Mouse (Mus musculus) liver, embryonic 16.5 days (tissue): ENCODE results near the gene Myh9. TPM values are rescaled to one million over a fixed set of nuclear protein-coding genes. Genes with fewer than 3 reads are reported as not detected.

Source experiments
- ATAC-seq: fragments of 200-750 bp; cut with Nextera tagmentation; 2 replicates; pipeline ENCODE4 v1.8.0; 2017; ENCODE audit warnings: low read depth, mild to moderate bottlenecking, moderate number of reproducible peaks, moderate library complexity
- H3K27ac ChIP-seq: fragments of 300-500 bp; sonication (generic); 2 replicates; pipeline ENCODE4 v1.5.1; 2014; ENCODE audit warnings: mild to moderate bottlenecking, low read length
- H3K27me3 ChIP-seq: fragments of 300-500 bp; sonication (generic); 2 replicates; pipeline ENCODE4 v1.6.1; 2014; ENCODE audit warnings: low read depth, low read length, mixed read lengths; ENCODE audit not compliant: control insufficient read depth, insufficient read depth
- H3K36me3 ChIP-seq: fragments of 300-500 bp; sonication (generic); 2 replicates; pipeline ENCODE4 v1.6.1; 2014; ENCODE audit warnings: mild to moderate bottlenecking; ENCODE audit not compliant: control insufficient read depth, insufficient read depth
- H3K4me1 ChIP-seq: fragments of 300-500 bp; sonication (generic); 2 replicates; pipeline ENCODE4 v1.6.1; 2014; ENCODE audit warnings: low read depth, low read length, mixed read lengths; ENCODE audit not compliant: control insufficient read depth
- H3K4me2 ChIP-seq: fragments of 300-500 bp; sonication (generic); 2 replicates; pipeline ENCODE4 v1.6.1; 2014; ENCODE audit warnings: low read depth, low read length, mixed read lengths
- H3K4me3 ChIP-seq: fragments of 300-500 bp; sonication (generic); 2 replicates; pipeline ENCODE4 v1.5.1; 2014; ENCODE audit warnings: low read depth, mild to moderate bottlenecking, low read length
- H3K9ac ChIP-seq: fragments of 300-500 bp; sonication (generic); 2 replicates; pipeline ENCODE4 v1.6.1; 2014; ENCODE audit warnings: low read depth, low read length
- H3K9me3 ChIP-seq: fragments of 300-500 bp; sonication (generic); replicated peaks from 2 replicates; pipeline ENCODE4 v1.6.1; 2016; ENCODE audit warnings: low read length; ENCODE audit not compliant: control insufficient read depth
- WGBS: fragments of 180-500 bp; shearing (Covaris S2); extraction: QIAGEN DNeasy Blood & Tissue Kit; methylation state at CpG from one replicate; pipeline ENCODE4 v1.1.7; 2014; ENCODE audit not compliant: insufficient replicate concordance; 5-methylcytosine and 5-hydroxymethylcytosine counted together
- polyA plus RNA-seq: library from polyadenylated mRNA; unstranded; fragments of >200 nt; fragmentation: Nextera tagmentation; extraction: Ambion mirVana; gene quantifications from 2 replicates; pipeline ENCODE4 v1.2.1, GENCODE M21; 2015

The Myh9 gene
- polyA plus RNA-seq, 1 experiment from 2014 or later, result 21.9 TPM

DNA sequence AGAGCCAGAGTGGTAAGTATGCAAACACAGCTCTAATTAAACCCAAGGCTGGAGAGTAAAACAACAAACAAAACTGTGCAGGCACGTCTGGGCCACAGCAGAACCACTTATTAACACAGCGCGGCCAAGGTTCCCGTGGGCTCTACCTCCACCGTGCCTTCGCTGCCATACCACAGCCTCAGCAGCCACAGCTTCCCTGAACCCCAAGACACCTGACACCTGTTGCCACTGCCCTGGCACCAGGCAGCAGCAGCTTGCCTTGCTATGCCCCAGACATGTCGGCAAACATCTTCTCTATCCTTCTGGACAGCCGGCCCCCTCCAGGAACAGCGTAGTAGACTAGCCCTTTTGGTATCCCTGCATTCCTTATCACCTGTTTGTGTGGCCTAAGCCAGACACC lies 37.0 kb downstream of the Myh9 start:
- Histone ChIP-seq H3K9ac (no peak overlapping the region), H3K27ac (no peak overlapping the region), H3K36me3 (peaks cover 43% of the 10 kb centered on the region), H3K27me3 (no peaks in the 10 kb centered on the region), H3K4me1 (peaks cover 20% of the 10 kb centered on the region), H3K4me2 (no peak overlapping the region), H3K4me3 (no peak overlapping the region), H3K9me3 (no peaks in the 10 kb centered on the region)
- no peak for ATAC-seq
- WGBS, result 75% methylated on average over 9 of the region's 9 CpGs

GRCm38 (mm10) chr15:77804460-77804859 lies 37.5 kb downstream of the Myh9 start:
- no peak overlapping the region for H3K9ac ChIP-seq
- no peak overlapping the region for H3K4me2 ChIP-seq
- peaks cover 25% of the 10 kb centered on the region for H3K4me1 ChIP-seq
- no peak overlapping the region for H3K4me3 ChIP-seq
- H3K36me3 ChIP-seq, result peaks cover 43% of the 10 kb centered on the region
- no peaks in the 10 kb centered on the region for H3K27me3 ChIP-seq
- ATAC-seq, result no peak
- H3K9me3 ChIP-seq, result no peaks in the 10 kb centered on the region
- H3K27ac ChIP-seq, result no peak overlapping the region
- WGBS, result 81% methylated on average over 6 of the region's 6 CpGs

- H3K9ac ChIP-seq, result no peak overlapping the region
- H3K27ac ChIP-seq, result no peak overlapping the region
- no peak overlapping the region for H3K4me3 ChIP-seq
- no peaks in the 10 kb centered on the region for H3K27me3 ChIP-seq
- 72% methylated on average over 3 of the region's 3 CpGs for WGBS
- H3K4me1 ChIP-seq, result peaks cover 32% of the 10 kb centered on the region
- H3K36me3 ChIP-seq, result peaks cover 43% of the 10 kb centered on the region
- no peaks in the 10 kb centered on the region for H3K9me3 ChIP-seq
- no peak for ATAC-seq
- no peak overlapping the region for H3K4me2 ChIP-seq
Observed at GRCm38 (mm10) chr15:77803747-77804146, 38.2 kb downstream of the Myh9 start.

GRCm38 (mm10) chr15:77802992-77803391 lies 39.0 kb downstream of the Myh9 start:
- H3K36me3 ChIP-seq, result peaks cover 40% of the 10 kb centered on the region
- 71% methylated on average over 4 of the region's 4 CpGs for WGBS
- no peak overlapping the region for H3K27ac ChIP-seq
- H3K9me3 ChIP-seq, result no peaks in the 10 kb centered on the region
- H3K27me3 ChIP-seq, result no peaks in the 10 kb centered on the region
- peaks cover 36% of the 10 kb centered on the region for H3K4me1 ChIP-seq
- H3K4me2 ChIP-seq, result no peak overlapping the region
- ATAC-seq, result no peak
- H3K4me3 ChIP-seq, result no peak overlapping the region
- no peak overlapping the region for H3K9ac ChIP-seq

DNA sequence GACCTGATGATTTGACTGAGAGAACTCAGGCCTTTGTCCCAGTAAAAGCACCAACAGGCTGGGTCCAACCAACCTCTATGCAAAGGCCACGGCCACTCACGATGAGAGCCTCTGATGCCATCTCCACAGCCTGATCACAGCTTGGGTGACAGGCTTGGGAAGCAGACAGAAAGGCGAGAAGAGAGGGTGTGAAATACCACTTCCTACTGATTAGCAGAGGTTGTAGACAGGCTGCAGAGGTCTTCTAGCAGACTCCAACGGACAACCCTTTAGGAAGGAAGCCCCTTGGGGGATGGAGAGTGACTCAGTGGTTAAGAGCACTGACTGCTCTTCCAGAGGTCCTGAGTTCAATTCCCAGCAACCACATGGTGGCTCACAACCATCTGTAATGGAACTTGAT lies 40.8 kb downstream of the Myh9 start:
- Histone ChIP-seq H3K9me3 (no peaks in the 10 kb centered on the region), H3K27ac (peak overlapping the region; percentile 61), H3K27me3 (no peaks in the 10 kb centered on the region), H3K4me2 (no peak overlapping the region), H3K4me3 (no peak overlapping the region), H3K36me3 (peaks cover 24% of the 10 kb centered on the region), H3K9ac (0 out of 2 replicates have a peak overlapping the region, but pooled peaks have one; percentile 8), H3K4me1 (peaks cover 36% of the 10 kb centered on the region)
- no peak for ATAC-seq
- WGBS, result 20% methylated on average over 4 of the region's 4 CpGs

DNA sequence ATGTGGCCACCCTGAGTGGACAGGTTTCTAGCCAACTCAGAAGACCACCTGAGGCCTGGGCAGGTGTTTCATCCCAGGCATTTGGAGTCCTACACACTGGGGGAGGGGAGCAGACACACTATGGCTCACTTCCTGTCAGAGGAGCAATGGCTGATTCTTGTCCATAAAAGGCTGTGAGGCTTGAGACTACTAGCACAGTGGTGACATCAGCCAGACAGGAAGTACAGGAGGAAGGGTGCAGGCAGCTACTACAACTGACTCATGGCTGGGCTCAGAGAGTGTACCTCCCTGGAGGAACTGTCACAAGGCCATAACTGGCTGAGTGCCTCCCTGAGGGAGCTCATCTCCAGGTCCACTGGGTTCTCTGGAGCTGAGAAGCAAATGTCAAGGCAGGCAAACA lies 41.5 kb downstream of the Myh9 start:
- peak; percentile 52 for ATAC-seq
- no peak overlapping the region for H3K4me2 ChIP-seq
- H3K9ac ChIP-seq, result no peak overlapping the region
- peaks cover 20% of the 10 kb centered on the region for H3K36me3 ChIP-seq
- H3K27ac ChIP-seq, result peak overlapping the region; percentile 61
- H3K4me1 ChIP-seq, result peaks cover 36% of the 10 kb centered on the region
- no peaks in the 10 kb centered on the region for H3K27me3 ChIP-seq
- H3K4me3 ChIP-seq, result no peak overlapping the region
- no peaks in the 10 kb centered on the region for H3K9me3 ChIP-seq

GRCm38 (mm10) chr15:77799491-77800474 lies 42.2 kb downstream of the Myh9 start:
- peaks cover 27% of the 10 kb centered on the region for H3K36me3 ChIP-seq
- no peak overlapping the region for H3K4me3 ChIP-seq
- H3K4me1 ChIP-seq, result peaks cover 36% of the 10 kb centered on the region
- 77% methylated on average over 8 of the region's 8 CpGs for WGBS
- no peaks in the 10 kb centered on the region for H3K27me3 ChIP-seq
- ATAC-seq, result no peak
- H3K9me3 ChIP-seq, result no peaks in the 10 kb centered on the region
- H3K4me2 ChIP-seq, result no peak overlapping the region
- H3K9ac ChIP-seq, result no peak overlapping the region
- peak overlapping the region; percentile 50; the same call in 1 of the 2 replicates for H3K27ac ChIP-seq

DNA sequence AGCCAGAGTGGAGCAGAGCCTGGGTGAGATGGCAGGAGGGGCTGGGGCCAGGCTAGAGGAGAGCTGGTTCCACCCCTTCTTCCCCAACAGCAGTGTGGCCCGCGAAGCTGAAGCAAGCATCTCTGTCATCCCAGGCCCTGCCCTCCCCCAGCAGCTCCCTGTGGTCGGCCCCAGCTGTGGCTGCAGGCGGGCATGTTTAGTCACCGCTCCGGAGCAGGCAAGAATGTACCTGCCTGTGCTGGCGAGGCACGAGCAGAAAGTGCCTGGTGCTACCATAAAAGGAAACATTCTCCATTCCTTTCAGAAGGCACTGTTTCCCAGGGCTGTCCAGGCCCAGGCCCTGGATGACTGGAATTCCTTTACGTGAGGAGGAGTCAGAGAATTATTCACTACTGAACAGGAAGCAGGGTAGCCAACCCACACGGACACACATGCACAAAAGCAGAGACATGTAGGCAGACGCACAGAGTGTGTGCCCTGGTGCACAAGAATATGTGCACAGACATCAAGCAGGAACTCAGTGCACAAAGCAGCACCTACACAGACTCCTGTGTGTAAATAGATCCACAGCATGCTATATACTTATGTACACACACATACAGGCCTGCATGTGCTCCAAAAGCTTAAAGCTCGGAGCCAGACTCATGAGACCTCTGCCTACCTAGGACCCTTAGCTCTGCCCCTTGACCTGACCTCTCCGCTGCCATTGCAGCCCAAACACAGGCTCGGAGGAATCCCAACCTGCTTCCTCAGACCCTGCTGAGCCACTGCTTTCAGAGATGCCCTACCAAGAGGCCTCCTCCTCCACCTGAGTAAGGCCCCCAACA lies 43.1 kb downstream of the Myh9 start:
- H3K4me3 ChIP-seq, result no peak overlapping the region
- H3K9ac ChIP-seq, result no peak overlapping the region
- peaks cover 27% of the 10 kb centered on the region for H3K36me3 ChIP-seq
- peaks cover 36% of the 10 kb centered on the region for H3K4me1 ChIP-seq
- no peaks in the 10 kb centered on the region for H3K9me3 ChIP-seq
- no peak overlapping the region for H3K4me2 ChIP-seq
- H3K27ac ChIP-seq, result peak overlapping the region; percentile 62
- ATAC-seq, result peak; percentile 22; the same call in 1 of the 2 replicates
- no peaks in the 10 kb centered on the region for H3K27me3 ChIP-seq
- WGBS, result 30% methylated on average over 14 of the region's 14 CpGs
